Mouse (Mus musculus): ENCODE measurements around the gene Ttll1. TPM values are rescaled to one million over a fixed set of nuclear protein-coding genes. Genes with fewer than 3 reads are reported as not detected.

Gene Ttll1
- polyA plus RNA-seq, 1 experiment from 2014 or later: 23.1 TPM

DNA sequence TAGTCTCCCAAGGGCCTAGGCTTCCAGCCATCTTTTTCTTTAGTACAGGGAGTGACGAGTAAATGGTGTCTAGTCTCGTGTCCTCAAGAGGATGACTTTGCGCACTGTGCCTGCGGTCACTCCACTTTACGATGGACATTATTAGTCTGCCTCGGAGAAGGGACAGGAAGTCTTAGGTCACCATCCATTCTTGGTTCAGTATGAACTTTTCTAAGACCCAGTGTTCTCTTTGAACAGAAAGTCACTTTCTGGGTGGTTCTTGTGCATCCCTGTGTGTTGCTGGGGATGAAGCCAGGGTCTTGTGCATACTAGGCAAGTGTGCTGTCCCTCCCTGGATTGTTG lies 25.2 kb upstream of the Ttll1 start:
- no peak overlapping the region; the same call in 1 of the 2 replicates for H3K27ac ChIP-seq (ENCODE audit: low read length)
- WGBS: 60% methylated on average over 6 of the region's 6 CpGs
- H3K4me2 ChIP-seq (ENCODE audit: low read depth, low read length): no peak overlapping the region

GRCm38 (mm10) chr15:83534960-83535889 lies 24.5 kb upstream of the Ttll1 start:
- Histone ChIP-seq H3K9ac (ENCODE audit: low read length) (peak overlapping the region; percentile 22; the same call in 1 of the 2 replicates), H3K27ac (ENCODE audit: low read length) (peak overlapping the region; percentile 82), H3K27me3 (ENCODE audit: control insufficient read depth, insufficient read depth, low read depth, low read length) (no peaks in the 10 kb centered on the region), H3K36me3 (ENCODE audit: control insufficient read depth, insufficient read depth, low read length) (no peaks in the 10 kb centered on the region), H3K4me3 (ENCODE audit: low read length) (no peak overlapping the region), H3K9me3 (ENCODE audit: control insufficient read depth, low read length) (no peaks in the 10 kb centered on the region), H3K4me1 (replicated peaks; ENCODE audit: control insufficient read depth, insufficient read depth, low read length) (peaks cover 15% of the 10 kb centered on the region), H3K4me2 (ENCODE audit: low read depth, low read length) (no peak overlapping the region)
- WGBS: 48% methylated on average over 17 of the region's 17 CpGs
- ATAC-seq (ENCODE audit: low read depth): peak; percentile 59

More for the DNA sequence above, 25.2 kb upstream of the Ttll1 start:
- H3K4me3 ChIP-seq (ENCODE audit: low read length): no peak overlapping the region
- no peaks in the 10 kb centered on the region for H3K36me3 ChIP-seq (ENCODE audit: control insufficient read depth, insufficient read depth, low read length)
- peaks cover 13% of the 10 kb centered on the region for H3K4me1 ChIP-seq (replicated peaks; ENCODE audit: control insufficient read depth, insufficient read depth, low read length)
- 0 out of 2 replicates have a peak overlapping the region, but pooled peaks have one; percentile 22 for H3K9ac ChIP-seq (ENCODE audit: low read length)
- no peaks in the 10 kb centered on the region for H3K27me3 ChIP-seq (ENCODE audit: control insufficient read depth, insufficient read depth, low read depth, low read length)
- no peak for ATAC-seq (ENCODE audit: low read depth)
- H3K9me3 ChIP-seq (ENCODE audit: control insufficient read depth, low read length): no peaks in the 10 kb centered on the region

GRCm38 (mm10) chr15:83532606-83533005 lies 21.9 kb upstream of the Ttll1 start:
- WGBS: 71% methylated on average over 7 of the region's 7 CpGs
- Histone ChIP-seq H3K4me2 (ENCODE audit: low read depth, low read length) (no peak overlapping the region), H3K9ac (ENCODE audit: low read length) (no peak overlapping the region), H3K9me3 (ENCODE audit: control insufficient read depth, low read length) (no peaks in the 10 kb centered on the region), H3K36me3 (ENCODE audit: control insufficient read depth, insufficient read depth, low read length) (no peaks in the 10 kb centered on the region), H3K27me3 (ENCODE audit: control insufficient read depth, insufficient read depth, low read depth, low read length) (peaks cover 3% of the 10 kb centered on the region; the same call in 1 of the 2 replicates), H3K4me3 (ENCODE audit: low read length) (no peak overlapping the region), H3K4me1 (replicated peaks; ENCODE audit: control insufficient read depth, insufficient read depth, low read length) (peaks cover 20% of the 10 kb centered on the region), H3K27ac (ENCODE audit: low read length) (no peak overlapping the region)
- ATAC-seq (ENCODE audit: low read depth): no peak

- peaks cover 24% of the 10 kb centered on the region for H3K4me1 ChIP-seq (replicated peaks; ENCODE audit: control insufficient read depth, insufficient read depth, low read length)
- peaks cover 8% of the 10 kb centered on the region; the same call in 1 of the 2 replicates for H3K27me3 ChIP-seq (ENCODE audit: control insufficient read depth, insufficient read depth, low read depth, low read length)
- ATAC-seq (ENCODE audit: low read depth): no peak
- no peak overlapping the region for H3K4me3 ChIP-seq (ENCODE audit: low read length)
- H3K9ac ChIP-seq (ENCODE audit: low read length): no peak overlapping the region
- WGBS: 84% methylated on average over 4 of the region's 5 CpGs
- no peak overlapping the region for H3K27ac ChIP-seq (ENCODE audit: low read length)
- no peaks in the 10 kb centered on the region for H3K36me3 ChIP-seq (ENCODE audit: control insufficient read depth, insufficient read depth, low read length)
- no peaks in the 10 kb centered on the region for H3K9me3 ChIP-seq (ENCODE audit: control insufficient read depth, low read length)
- no peak overlapping the region for H3K4me2 ChIP-seq (ENCODE audit: low read depth, low read length)
These were observed 21.3 kb upstream of the Ttll1 start for GRCm38 (mm10) chr15:83531961-83532469.

DNA sequence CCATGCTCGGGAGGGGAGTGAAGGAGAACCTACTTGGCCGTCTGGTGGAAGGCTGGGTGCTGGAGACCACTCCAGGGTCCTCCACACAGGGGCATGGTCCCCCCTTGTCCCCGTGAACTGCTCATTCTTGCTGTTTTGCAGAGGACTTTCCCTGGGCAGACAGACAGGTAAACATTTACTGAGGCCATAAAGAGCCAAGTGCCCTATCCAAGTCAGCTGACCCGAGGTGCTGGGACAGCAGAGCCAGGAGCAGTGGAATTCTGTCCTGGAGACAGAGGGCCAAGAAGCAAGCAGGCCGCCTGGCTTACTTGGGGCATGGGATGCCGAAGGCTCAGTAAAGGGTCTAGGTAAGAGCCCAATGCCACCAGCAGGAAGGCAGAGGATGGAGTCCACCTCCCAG lies 20.0 kb upstream of the Ttll1 start:
- H3K36me3 ChIP-seq (ENCODE audit: control insufficient read depth, insufficient read depth, low read length): no peaks in the 10 kb centered on the region
- H3K4me1 ChIP-seq (replicated peaks; ENCODE audit: control insufficient read depth, insufficient read depth, low read length): peaks cover 26% of the 10 kb centered on the region
- H3K27me3 ChIP-seq (ENCODE audit: control insufficient read depth, insufficient read depth, low read depth, low read length): peaks cover 18% of the 10 kb centered on the region; the same call in 1 of the 2 replicates
- H3K27ac ChIP-seq (ENCODE audit: low read length): peak overlapping the region; percentile 93
- H3K9me3 ChIP-seq (ENCODE audit: control insufficient read depth, low read length): no peaks in the 10 kb centered on the region
- no peak; the same call in none of the 2 replicates for ATAC-seq (ENCODE audit: low read depth)
- peak overlapping the region; percentile 14; the same call in 1 of the 2 replicates for H3K4me2 ChIP-seq (ENCODE audit: low read depth, low read length)
- 45% methylated on average over 6 of the region's 6 CpGs for WGBS
- no peak overlapping the region for H3K4me3 ChIP-seq (ENCODE audit: low read length)
- peak overlapping the region; percentile 15; the same call in 1 of the 2 replicates for H3K9ac ChIP-seq (ENCODE audit: low read length)

DNA sequence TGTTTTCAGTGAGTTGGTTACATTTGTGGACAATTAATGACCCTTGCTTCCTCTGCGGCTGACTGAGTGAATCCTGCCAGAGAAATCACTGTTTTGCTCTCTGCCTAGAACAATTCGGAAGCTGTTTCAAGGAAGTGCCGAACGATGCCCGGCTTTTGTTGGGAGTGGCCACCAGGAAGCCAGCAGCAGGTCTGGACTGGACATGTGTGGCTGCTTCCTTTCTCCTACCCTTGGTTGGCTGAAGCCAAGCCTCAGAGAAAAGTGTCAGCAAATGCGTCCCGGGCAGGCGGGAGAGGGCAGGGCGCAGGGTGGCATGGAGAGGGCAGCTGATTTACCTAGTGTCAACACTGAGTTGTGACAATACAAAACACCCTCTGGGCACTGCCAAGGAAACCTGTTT lies 19.5 kb upstream of the Ttll1 start:
- Histone ChIP-seq H3K36me3 (ENCODE audit: control insufficient read depth, insufficient read depth, low read length) (no peaks in the 10 kb centered on the region), H3K9me3 (ENCODE audit: control insufficient read depth, low read length) (no peaks in the 10 kb centered on the region), H3K4me2 (ENCODE audit: low read depth, low read length) (peak overlapping the region; percentile 14; the same call in 1 of the 2 replicates), H3K27me3 (ENCODE audit: control insufficient read depth, insufficient read depth, low read depth, low read length) (peaks cover 22% of the 10 kb centered on the region; the same call in 1 of the 2 replicates), H3K4me3 (ENCODE audit: low read length) (no peak overlapping the region), H3K9ac (ENCODE audit: low read length) (peak overlapping the region; percentile 15; the same call in 1 of the 2 replicates), H3K27ac (ENCODE audit: low read length) (peak overlapping the region; percentile 93), H3K4me1 (replicated peaks; ENCODE audit: control insufficient read depth, insufficient read depth, low read length) (peaks cover 23% of the 10 kb centered on the region)
- ATAC-seq (ENCODE audit: low read depth): peak; percentile 70
- 49% methylated on average over 9 of the region's 9 CpGs for WGBS

DNA sequence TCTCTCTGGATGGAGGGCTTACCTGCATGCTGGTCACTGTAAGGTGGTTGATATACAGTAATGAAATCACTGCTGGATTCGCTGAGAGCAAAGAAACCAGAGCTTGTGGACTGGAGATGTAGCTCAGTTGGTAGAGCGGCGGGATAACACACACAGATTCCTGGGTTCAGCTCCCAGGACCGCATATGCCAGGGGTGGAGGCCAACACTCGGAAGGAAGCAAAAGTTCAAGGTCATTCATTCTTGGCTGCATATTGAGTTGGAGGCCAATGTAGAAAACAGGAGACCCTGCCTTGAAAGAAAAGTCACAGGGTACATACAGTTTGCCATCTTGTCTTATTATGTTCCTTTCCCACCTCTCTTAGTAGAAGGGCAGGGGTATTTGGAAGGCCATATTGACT lies 19.1 kb upstream of the Ttll1 start:
- Histone ChIP-seq H3K9me3 (ENCODE audit: control insufficient read depth, low read length) (no peaks in the 10 kb centered on the region), H3K36me3 (ENCODE audit: control insufficient read depth, insufficient read depth, low read length) (no peaks in the 10 kb centered on the region), H3K4me2 (ENCODE audit: low read depth, low read length) (no peak overlapping the region), H3K4me3 (ENCODE audit: low read length) (no peak overlapping the region), H3K4me1 (replicated peaks; ENCODE audit: control insufficient read depth, insufficient read depth, low read length) (peaks cover 19% of the 10 kb centered on the region), H3K9ac (ENCODE audit: low read length) (peak overlapping the region; percentile 15; the same call in 1 of the 2 replicates), H3K27me3 (ENCODE audit: control insufficient read depth, insufficient read depth, low read depth, low read length) (peaks cover 25% of the 10 kb centered on the region; the same call in 1 of the 2 replicates), H3K27ac (ENCODE audit: low read length) (peak overlapping the region; percentile 93)
- WGBS: 71% methylated on average over 5 of the region's 5 CpGs
- ATAC-seq (ENCODE audit: low read depth): no peak

DNA sequence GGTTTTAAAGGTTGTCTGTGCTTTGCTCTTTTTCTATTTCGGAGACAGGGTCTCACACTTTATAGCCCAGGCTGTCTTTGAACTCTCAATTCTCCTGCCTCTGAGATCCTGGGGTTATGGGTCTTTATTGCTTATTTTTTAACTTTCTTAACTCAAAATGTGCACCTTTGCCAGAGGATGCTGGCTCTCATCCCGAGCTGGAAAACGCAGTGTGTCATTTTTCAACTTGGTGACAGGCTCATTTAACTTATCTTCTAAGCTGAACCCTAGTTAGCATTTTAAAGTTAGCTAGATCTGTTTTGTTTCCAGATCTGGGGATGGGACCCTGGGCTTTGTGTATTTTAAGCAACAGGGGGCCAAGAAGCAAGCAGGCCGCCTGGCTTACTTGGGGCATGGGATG lies 18.2 kb upstream of the Ttll1 start:
- H3K4me2 ChIP-seq (ENCODE audit: low read depth, low read length): no peak overlapping the region
- 58% methylated on average over 4 of the region's 4 CpGs for WGBS
- H3K36me3 ChIP-seq (ENCODE audit: control insufficient read depth, insufficient read depth, low read length): no peaks in the 10 kb centered on the region
- no peaks in the 10 kb centered on the region for H3K9me3 ChIP-seq (ENCODE audit: control insufficient read depth, low read length)
- ATAC-seq (ENCODE audit: low read depth): no peak
- peak overlapping the region; percentile 93 for H3K27ac ChIP-seq (ENCODE audit: low read length)
- H3K9ac ChIP-seq (ENCODE audit: low read length): no peak overlapping the region
- peaks cover 19% of the 10 kb centered on the region for H3K4me1 ChIP-seq (replicated peaks; ENCODE audit: control insufficient read depth, insufficient read depth, low read length)
- peaks cover 29% of the 10 kb centered on the region; the same call in 1 of the 2 replicates for H3K27me3 ChIP-seq (ENCODE audit: control insufficient read depth, insufficient read depth, low read depth, low read length)
- no peak overlapping the region for H3K4me3 ChIP-seq (ENCODE audit: low read length)

DNA sequence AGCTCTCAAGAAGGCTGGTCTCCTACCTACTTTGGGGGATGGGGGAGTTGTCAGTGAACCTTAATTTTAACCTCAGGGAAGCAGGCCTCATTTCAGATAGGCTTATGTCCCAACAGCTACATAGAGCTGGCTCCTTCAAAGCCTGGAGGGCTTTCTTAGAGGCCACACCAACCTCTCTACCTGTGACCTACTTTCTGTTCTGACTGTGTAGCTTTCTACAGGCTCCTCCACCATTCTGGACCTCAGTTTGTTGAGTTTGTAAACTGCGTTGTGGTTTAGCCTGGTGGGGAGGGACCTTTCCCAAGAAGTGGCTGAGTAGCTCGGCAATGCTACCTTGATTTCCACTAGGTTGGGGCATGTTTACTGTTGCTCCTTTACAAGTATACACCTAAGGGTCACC lies 17.1 kb upstream of the Ttll1 start:
- peaks cover 29% of the 10 kb centered on the region; the same call in 1 of the 2 replicates for H3K27me3 ChIP-seq (ENCODE audit: control insufficient read depth, insufficient read depth, low read depth, low read length)
- no peak for ATAC-seq (ENCODE audit: low read depth)
- no peaks in the 10 kb centered on the region for H3K9me3 ChIP-seq (ENCODE audit: control insufficient read depth, low read length)
- peak overlapping the region; percentile 67 for H3K9ac ChIP-seq (ENCODE audit: low read length)
- peak overlapping the region; percentile 80 for H3K4me2 ChIP-seq (ENCODE audit: low read depth, low read length)
- H3K36me3 ChIP-seq (ENCODE audit: control insufficient read depth, insufficient read depth, low read length): no peaks in the 10 kb centered on the region
- no peak overlapping the region for H3K27ac ChIP-seq (ENCODE audit: low read length)
- 75% methylated on average over 2 of the region's 2 CpGs for WGBS
- H3K4me1 ChIP-seq (replicated peaks; ENCODE audit: control insufficient read depth, insufficient read depth, low read length): peaks cover 19% of the 10 kb centered on the region
- peak overlapping the region; percentile 59 for H3K4me3 ChIP-seq (ENCODE audit: low read length)
